Mouse (Mus musculus) MEL-GATA-1-ER (cell line): ENCODE data around the gene Igf2r.
"Not testable (repeated sequence)": the region's sequence is repeated elsewhere in the genome, so short reads cannot be mapped to it uniquely, and the experiment has no call there.

Experiments used
- DNase-seq: peaks from one replicate; pipeline ENCODE4 v3.0.0-alpha.2; 2012; ENCODE audit warnings: low read depth; ENCODE audit errors: extremely low read depth

Igf2r gene

GRCm38 (mm10) chr17:12674980-12675379, 94.5 kb downstream of the Igf2r start:
- DNase-seq = not testable (repeated sequence)

- DNase-seq = no peak
Observed at GRCm38 (mm10) chr17:12673871-12674270, 95.6 kb downstream of the Igf2r start.

- no peak for DNase-seq
Observed at GRCm38 (mm10) chr17:12672285-12672790, 97.1 kb downstream of the Igf2r start.

GRCm38 (mm10) chr17:12671029-12671605, 98.3 kb downstream of the Igf2r start:
- no peak for DNase-seq

- DNase-seq = no peak
Observed at GRCm38 (mm10) chr17:12669363-12669679, 100.1 kb downstream of the Igf2r start.

GRCm38 (mm10) chr17:12668478-12669362, 100.7 kb downstream of the Igf2r start:
- peak; percentile 43 for DNase-seq

GRCm38 (mm10) chr17:12664156-12664555, 105.3 kb downstream of the Igf2r start:
- DNase-seq = no peak

GRCm38 (mm10) chr17:12660572-12661260, 108.7 kb downstream of the Igf2r start:
- no peak for DNase-seq

- DNase-seq = no peak
Observed at GRCm38 (mm10) chr17:12659233-12659632, 110.2 kb downstream of the Igf2r start.

GRCm38 (mm10) chr17:12658784-12659183, 110.7 kb downstream of the Igf2r start:
- DNase-seq = no peak

- DNase-seq = no peak
Observed at GRCm38 (mm10) chr17:12655826-12656225, 113.6 kb downstream of the Igf2r start.

- no peak for DNase-seq
Observed at GRCm38 (mm10) chr17:12654061-12654460, 115.4 kb downstream of the Igf2r start.

GRCm38 (mm10) chr17:12652604-12653003, 116.9 kb downstream of the Igf2r start:
- DNase-seq = no peak

GRCm38 (mm10) chr17:12645461-12645860, 124.0 kb downstream of the Igf2r start:
- no peak for DNase-seq

- peak; percentile 20 for DNase-seq
Observed at GRCm38 (mm10) chr17:12641087-12641486, 128.4 kb downstream of the Igf2r start.

GRCm38 (mm10) chr17:12639585-12639984, 129.9 kb downstream of the Igf2r start:
- no peak for DNase-seq

- no peak for DNase-seq
Observed at GRCm38 (mm10) chr17:12634814-12635213, 134.7 kb downstream of the Igf2r start.
